Mouse (Mus musculus): ENCODE measurements around the gene Bco1. TPM values are rescaled to one million over a fixed set of nuclear protein-coding genes. Genes with fewer than 3 reads are reported as not detected.

Gene Bco1
- polyA plus RNA-seq, 2 experiments: 0.25 to 0.48 TPM

- ATAC-seq (ENCODE audit: low FRiP score, low read depth) (no peak), DNase-seq (ENCODE audit: low spot score) (no peak)
- no peaks in the 10 kb centered on the region for H3K4me1 ChIP-seq (ENCODE audit: control insufficient read depth, insufficient read depth, low read length)
- H3K4me3 ChIP-seq (replicated peaks; ENCODE audit: low read length): no peak overlapping the region
- H3K9me3 ChIP-seq (ENCODE audit: control insufficient read depth, low read length): peaks cover 4% of the 10 kb centered on the region; the same call in 1 of the 2 replicates
- H3K4me2 ChIP-seq (replicated peaks; ENCODE audit: low read depth, low read length, severe bottlenecking): no peak overlapping the region
- no peak overlapping the region for H3K27ac ChIP-seq (replicated peaks; ENCODE audit: low read depth, low read length)
- 83% methylated on average over 7 of the region's 7 CpGs for WGBS
- H3K36me3 ChIP-seq (ENCODE audit: control insufficient read depth, insufficient read depth, low read length): no peaks in the 10 kb centered on the region
- H3K9ac ChIP-seq (ENCODE audit: low read depth, low read length, severe bottlenecking): no peak overlapping the region
- TF ChIP-seq POLR2A (IDR thresholded peaks at IDR 0.05; ENCODE audit: borderline replicate concordance, extremely low read depth, insufficient read depth, insufficient read length): no peak
- no peaks in the 10 kb centered on the region for H3K27me3 ChIP-seq (ENCODE audit: control insufficient read depth, insufficient read depth, low read length)
Observed at GRCm38 (mm10) chr8:117066955-117067354, 28.7 kb upstream of the Bco1 start.

GRCm38 (mm10) chr8:117067396-117067795 is 28.3 kb upstream of the Bco1 start:
- 81% methylated on average over 11 of the region's 11 CpGs for WGBS
- H3K27me3 ChIP-seq (ENCODE audit: control insufficient read depth, insufficient read depth, low read length): no peaks in the 10 kb centered on the region
- H3K4me1 ChIP-seq (ENCODE audit: control insufficient read depth, insufficient read depth, low read length): no peaks in the 10 kb centered on the region
- DNase-seq (ENCODE audit: low spot score) (no peak), ATAC-seq (ENCODE audit: low FRiP score, low read depth) (no peak)
- no peak overlapping the region for H3K4me3 ChIP-seq (replicated peaks; ENCODE audit: low read length)
- no peaks in the 10 kb centered on the region for H3K36me3 ChIP-seq (ENCODE audit: control insufficient read depth, insufficient read depth, low read length)
- H3K4me2 ChIP-seq (replicated peaks; ENCODE audit: low read depth, low read length, severe bottlenecking): no peak overlapping the region
- H3K9ac ChIP-seq (ENCODE audit: low read depth, low read length, severe bottlenecking): no peak overlapping the region
- no peak for TF ChIP-seq POLR2A (IDR thresholded peaks at IDR 0.05; ENCODE audit: borderline replicate concordance, extremely low read depth, insufficient read depth, insufficient read length)
- H3K27ac ChIP-seq (replicated peaks; ENCODE audit: low read depth, low read length): no peak overlapping the region
- peaks cover 1% of the 10 kb centered on the region; the same call in 1 of the 2 replicates for H3K9me3 ChIP-seq (ENCODE audit: control insufficient read depth, low read length)

- ATAC-seq (ENCODE audit: low FRiP score, low read depth): no peak
- Histone ChIP-seq H3K9ac (ENCODE audit: low read depth, low read length, severe bottlenecking) (no peak overlapping the region), H3K27me3 (ENCODE audit: control insufficient read depth, insufficient read depth, low read length) (no peaks in the 10 kb centered on the region), H3K4me3 (replicated peaks; ENCODE audit: low read length) (no peak overlapping the region), H3K9me3 (ENCODE audit: control insufficient read depth, low read length) (no peaks in the 10 kb centered on the region), H3K36me3 (ENCODE audit: control insufficient read depth, insufficient read depth, low read length) (no peaks in the 10 kb centered on the region), H3K4me1 (ENCODE audit: control insufficient read depth, insufficient read depth, low read length) (no peaks in the 10 kb centered on the region), H3K27ac (replicated peaks; ENCODE audit: low read depth, low read length) (no peak overlapping the region), H3K4me2 (replicated peaks; ENCODE audit: low read depth, low read length, severe bottlenecking) (no peak overlapping the region)
- no peak for DNase-seq (ENCODE audit: low spot score)
- TF ChIP-seq POLR2A (IDR thresholded peaks at IDR 0.05; ENCODE audit: borderline replicate concordance, extremely low read depth, insufficient read depth, insufficient read length): no peak
- WGBS: 70% methylated on average over 13 of the region's 13 CpGs
Observed at GRCm38 (mm10) chr8:117068294-117068693, 27.4 kb upstream of the Bco1 start.

- H3K27ac ChIP-seq (replicated peaks; ENCODE audit: low read depth, low read length): no peak overlapping the region
- WGBS: 91% methylated on average over 1 of the region's 1 CpGs
- no peaks in the 10 kb centered on the region for H3K27me3 ChIP-seq (ENCODE audit: control insufficient read depth, insufficient read depth, low read length)
- H3K9ac ChIP-seq (ENCODE audit: low read depth, low read length, severe bottlenecking): no peak overlapping the region
- H3K4me1 ChIP-seq (ENCODE audit: control insufficient read depth, insufficient read depth, low read length): no peaks in the 10 kb centered on the region
- H3K4me2 ChIP-seq (replicated peaks; ENCODE audit: low read depth, low read length, severe bottlenecking): no peak overlapping the region
- H3K36me3 ChIP-seq (ENCODE audit: control insufficient read depth, insufficient read depth, low read length): no peaks in the 10 kb centered on the region
- DNase-seq (ENCODE audit: low spot score): no peak
- no peaks in the 10 kb centered on the region for H3K9me3 ChIP-seq (ENCODE audit: control insufficient read depth, low read length)
- no peak overlapping the region for H3K4me3 ChIP-seq (replicated peaks; ENCODE audit: low read length)
- TF ChIP-seq POLR2A (IDR thresholded peaks at IDR 0.05; ENCODE audit: borderline replicate concordance, extremely low read depth, insufficient read depth, insufficient read length): no peak
- ATAC-seq (ENCODE audit: low FRiP score, low read depth): no peak
Observed at GRCm38 (mm10) chr8:117069708-117070107, 25.9 kb upstream of the Bco1 start.

- H3K27me3 ChIP-seq (ENCODE audit: control insufficient read depth, insufficient read depth, low read length): no peaks in the 10 kb centered on the region
- WGBS: 63% methylated on average over 10 of the region's 10 CpGs
- no peak for ATAC-seq (ENCODE audit: low FRiP score, low read depth)
Observed at GRCm38 (mm10) chr8:117074350-117075182, 21.1 kb upstream of the Bco1 start.

More at GRCm38 (mm10) chr8:117074350-117075182, 21.1 kb upstream of the Bco1 start:
- Histone ChIP-seq H3K9me3 (ENCODE audit: control insufficient read depth, low read length) (no peaks in the 10 kb centered on the region), H3K27ac (replicated peaks; ENCODE audit: low read depth, low read length) (no peak overlapping the region), H3K4me1 (ENCODE audit: control insufficient read depth, insufficient read depth, low read length) (no peaks in the 10 kb centered on the region), H3K4me2 (replicated peaks; ENCODE audit: low read depth, low read length, severe bottlenecking) (no peak overlapping the region), H3K36me3 (ENCODE audit: control insufficient read depth, insufficient read depth, low read length) (no peaks in the 10 kb centered on the region), H3K4me3 (replicated peaks; ENCODE audit: low read length) (no peak overlapping the region), H3K9ac (ENCODE audit: low read depth, low read length, severe bottlenecking) (no peak overlapping the region)
- no peak for TF ChIP-seq POLR2A (IDR thresholded peaks at IDR 0.05; ENCODE audit: borderline replicate concordance, extremely low read depth, insufficient read depth, insufficient read length)
- no peak for DNase-seq (ENCODE audit: low spot score)

All from limb, embryonic 14.5 days (tissue).